Mouse (Mus musculus): ENCODE data around the gene Trim45. TPM values are rescaled to one million over a fixed set of nuclear protein-coding genes. Genes with fewer than 3 reads are reported as not detected.

The Trim45 gene
- polyA plus RNA-seq (2012; rRNA removed) = 2.3 and 2.6 TPM in 2 replicates

GRCm38 (mm10) chr3:100921825-100922505, at the start of gene Trim45:
TSS of gene Trim45 (plus strand) at chr3:100922202.

GRCm38 (mm10) chr3:100969176-100969917, 47.3 kb downstream of the Trim45 start, which contains the start of gene Ttf2:
TSS of gene Ttf2 (minus strand) at chr3:100969663.

Other genes starting within 250 kb of the Trim45 start
- gene Man1a2, start 236.7 kb upstream of the Trim45 start, polyA plus RNA-seq (2012; rRNA removed) = 36.2 and 38.8 TPM in 2 replicates
- 0.56 and 0.60 TPM in 2 replicates for gene Vtcn1, start 96.7 kb upstream of the Trim45 start, polyA plus RNA-seq (2012; rRNA removed)
- gene Ttf2, start 47.5 kb downstream of the Trim45 start, polyA plus RNA-seq (2012; rRNA removed) = 2.4 and 2.8 TPM in 2 replicates
- gene Cd101, start 107.4 kb downstream of the Trim45 start, polyA plus RNA-seq (2012; rRNA removed) = 0.19 and 0.26 TPM in 2 replicates
- gene Ptgfrn, start 188.1 kb downstream of the Trim45 start, polyA plus RNA-seq (2012; rRNA removed) = 35.1 and 38.2 TPM in 2 replicates

All from colon, adult 2 months (tissue).